Mouse (Mus musculus) hindbrain, embryonic 16.5 days (tissue): ENCODE measurements at regions not wholly inside any gene's neighbourhood (a gene's known extent, or its start where the extent isn't known, plus 50 kb on each side); places are given as distances from the start of the nearest gene placed in this dataset.

ENCODE experiments used
- ATAC-seq: fragments of 200-750 bp; cut with Nextera tagmentation; 2 replicates; pipeline ENCODE4 v1.8.0; 2017; ENCODE audit warnings: moderate TSS enrichment, moderate library complexity
- H3K27ac ChIP-seq: fragments of 300-500 bp; sonication (generic); 2 replicates; pipeline ENCODE4 v1.5.1; 2014; ENCODE audit warnings: low read depth, mild to moderate bottlenecking, control low read depth, low read length, moderate library complexity
- H3K27me3 ChIP-seq: fragments of 300-500 bp; sonication (generic); replicated peaks from 2 replicates; pipeline ENCODE4 v1.6.1; 2014; ENCODE audit warnings: low read length; ENCODE audit not compliant: control insufficient read depth, insufficient read depth
- H3K36me3 ChIP-seq: fragments of 300-500 bp; sonication (generic); 2 replicates; pipeline ENCODE4 v1.6.1; 2014; ENCODE audit warnings: mild to moderate bottlenecking, low read length, moderate library complexity, mixed read lengths; ENCODE audit not compliant: control insufficient read depth, insufficient read depth
- H3K4me1 ChIP-seq: fragments of 300-500 bp; sonication (generic); 2 replicates; pipeline ENCODE4 v1.6.1; 2014; ENCODE audit warnings: low read depth, low read length; ENCODE audit not compliant: control insufficient read depth, insufficient read depth
- H3K4me2 ChIP-seq: fragments of 300-500 bp; sonication (generic); 2 replicates; pipeline ENCODE4 v1.6.1; 2014; ENCODE audit warnings: mild to moderate bottlenecking, low read length, control low read depth, moderate library complexity
- H3K4me3 ChIP-seq: fragments of 300-500 bp; sonication (generic); 2 replicates; pipeline ENCODE4 v1.5.1; 2014; ENCODE audit warnings: mild to moderate bottlenecking, low read length, control low read depth, moderate library complexity
- H3K9ac ChIP-seq: fragments of 300-500 bp; sonication (generic); 2 replicates; pipeline ENCODE4 v1.6.1; 2014; ENCODE audit warnings: low read depth, mild to moderate bottlenecking, control low read depth, low read length, moderate library complexity
- H3K9me3 ChIP-seq: fragments of 300-500 bp; sonication (generic); 2 replicates; pipeline ENCODE4 v1.6.1; 2014; ENCODE audit warnings: mild to moderate bottlenecking, low read length, moderate library complexity; ENCODE audit not compliant: control insufficient read depth
- WGBS: fragments of 180-500 bp; shearing (Covaris S2); extraction: QIAGEN DNeasy Blood & Tissue Kit; methylation state at CpG from one replicate; pipeline ENCODE4 v1.1.7; 2014; 5-methylcytosine and 5-hydroxymethylcytosine counted together

DNA sequence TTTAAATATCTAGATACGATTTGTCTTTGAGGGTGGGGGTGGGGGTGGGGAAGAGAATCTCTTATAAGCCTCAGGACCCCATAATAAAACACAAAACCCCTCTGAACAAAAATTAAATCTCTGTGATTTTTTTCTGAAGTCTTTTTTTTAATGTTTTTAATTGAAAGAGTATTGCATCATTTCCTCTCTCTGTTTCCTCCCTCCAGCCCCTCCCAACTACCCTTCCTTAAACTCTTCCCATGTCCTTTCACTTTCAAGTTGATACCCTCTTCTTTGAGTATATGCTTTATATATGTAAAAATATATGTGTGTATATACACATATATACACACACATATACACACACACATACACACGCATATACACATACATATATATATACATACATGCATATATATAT is 58.6 kb upstream of the Mbip start:
- Histone ChIP-seq H3K36me3 (no peaks in the 10 kb centered on the region), H3K9me3 (no peaks in the 10 kb centered on the region), H3K27me3 (no peaks in the 10 kb centered on the region; the same call in 1 of the 2 replicates), H3K4me2 (no peak overlapping the region), H3K27ac (no peak overlapping the region), H3K4me1 (no peaks in the 10 kb centered on the region), H3K4me3 (no peak overlapping the region), H3K9ac (no peak overlapping the region)
- 90% methylated on average over 2 of the region's 2 CpGs for whole genome bisulfite sequencing
- no peak for ATAC-seq

GRCm38 (mm10) chr12:56403626-56404025 is 57.9 kb upstream of the Mbip start:
- Histone ChIP-seq H3K27me3 (no peaks in the 10 kb centered on the region; the same call in 1 of the 2 replicates), H3K9me3 (no peaks in the 10 kb centered on the region), H3K4me1 (no peaks in the 10 kb centered on the region), H3K4me2 (no peak overlapping the region), H3K4me3 (no peak overlapping the region), H3K36me3 (no peaks in the 10 kb centered on the region), H3K27ac (no peak overlapping the region), H3K9ac (no peak overlapping the region)
- ATAC-seq, result no peak
- WGBS, result 85% methylated on average over 6 of the region's 6 CpGs

DNA sequence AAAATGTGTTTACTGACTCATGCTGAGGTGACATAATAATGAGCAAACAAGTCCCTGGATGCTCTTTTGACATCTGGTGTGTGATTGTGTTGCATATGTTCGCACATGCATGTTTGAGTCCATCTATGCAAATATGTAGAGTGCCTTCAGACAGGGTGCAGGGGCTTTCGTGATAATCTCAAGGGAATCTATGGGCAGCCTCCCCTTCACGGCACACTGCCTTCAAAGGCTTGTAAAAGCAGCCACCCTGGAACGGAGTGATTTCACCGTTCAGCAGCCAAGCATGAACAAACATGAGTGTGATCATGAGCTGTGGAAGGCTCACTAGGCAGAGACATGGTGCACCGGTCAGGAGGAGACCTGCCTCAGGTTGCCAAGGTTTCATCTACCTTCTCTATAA is 57.1 kb upstream of the Mbip start:
- Histone ChIP-seq H3K9me3 (no peaks in the 10 kb centered on the region), H3K27me3 (no peaks in the 10 kb centered on the region; the same call in 1 of the 2 replicates), H3K36me3 (no peaks in the 10 kb centered on the region), H3K4me1 (no peaks in the 10 kb centered on the region), H3K9ac (no peak overlapping the region), H3K4me2 (no peak overlapping the region), H3K27ac (no peak overlapping the region), H3K4me3 (no peak overlapping the region)
- 63% methylated on average over 6 of the region's 6 CpGs for WGBS
- peak; percentile 20; the same call in 1 of the 2 replicates for ATAC-seq

GRCm38 (mm10) chr12:56402137-56402536 is 56.4 kb upstream of the Mbip start:
- Histone ChIP-seq H3K27ac (no peak overlapping the region), H3K9ac (no peak overlapping the region), H3K4me2 (no peak overlapping the region), H3K36me3 (no peaks in the 10 kb centered on the region), H3K4me3 (no peak overlapping the region), H3K4me1 (no peaks in the 10 kb centered on the region), H3K27me3 (no peaks in the 10 kb centered on the region; the same call in 1 of the 2 replicates), H3K9me3 (no peaks in the 10 kb centered on the region)
- 47% methylated on average over 7 of the region's 7 CpGs for WGBS
- ATAC-seq, result no peak
